Mouse (Mus musculus): ENCODE results near the gene Iqcf6. TPM values are rescaled to one million over a fixed set of nuclear protein-coding genes. Genes with fewer than 3 reads are reported as not detected.

Gene Iqcf6
- total and polyA plus RNA-seq, 3 experiments = not detected

- Histone ChIP-seq H3K4me3 (ENCODE audit: control insufficient read depth in 1 of 2, insufficient read depth in 1 of 2, low read depth in 2 of 2, low read length in 2 of 2) (no peak overlapping the region), H3K27ac (ENCODE audit: control insufficient read depth, low read depth, low read length) (no peak overlapping the region), H3K4me1 (ENCODE audit: control insufficient read depth in 1 of 2, insufficient read depth in 2 of 2, low read length in 2 of 2) (no peaks in the 10 kb centered on the region), H3K9me3 (replicated peaks; ENCODE audit: insufficient read depth, low read length) (no peaks in the 10 kb centered on the region), H3K79me2 (ENCODE audit: control insufficient read depth, insufficient read depth, low read length, poor library complexity) (no peaks in the 10 kb centered on the region), H3K36me3 (ENCODE audit: control insufficient read depth in 1 of 2, insufficient read depth in 2 of 2, low read length in 2 of 2) (no peaks in the 10 kb centered on the region), H3K9ac (ENCODE audit: control insufficient read depth, low read depth, low read length, poor library complexity, severe bottlenecking) (no peak overlapping the region), H3K27me3 (ENCODE audit: control insufficient read depth in 1 of 2, insufficient read depth in 2 of 2, low read length in 2 of 2) (peaks cover 6 to 15% of the 10 kb centered on the region in 2 experiments)
- no peak for DNase-seq (ENCODE audit: low read depth, low spot score)
- no peak for TF ChIP-seq TBP (IDR thresholded peaks at IDR 0.05; ENCODE audit: low read depth, low read length)
- no peak for TF ChIP-seq CHD2 (IDR thresholded peaks at IDR 0.05; ENCODE audit: low read length)
- TF ChIP-seq ZMIZ1 (IDR thresholded peaks at IDR 0.05; ENCODE audit: low read depth, low read length) = no peak
- no peak for TF ChIP-seq CHD1 (IDR thresholded peaks at IDR 0.05; ENCODE audit: low read depth, low read length)
- no peak for TF ChIP-seq JUND (IDR thresholded peaks at IDR 0.05; ENCODE audit: low read depth, low read length)
- TF ChIP-seq POLR2AphosphoS5 (IDR thresholded peaks at IDR 0.05; ENCODE audit: borderline replicate concordance, low read depth, low read length) = no peak
- no peak for TF ChIP-seq GABPA (IDR thresholded peaks at IDR 0.05; ENCODE audit: low read depth, low read length)
- TF ChIP-seq ELF1 (IDR thresholded peaks at IDR 0.05; ENCODE audit: low read depth, low read length) = no peak
- no peak for TF ChIP-seq RAD21 (IDR thresholded peaks at IDR 0.05; ENCODE audit: low read depth, low read length)
- no peak for TF ChIP-seq RCOR1 (IDR thresholded peaks at IDR 0.05; ENCODE audit: low read depth, low read length)
- no peak for TF ChIP-seq MXI1 (IDR thresholded peaks at IDR 0.05; ENCODE audit: low read depth, low read length)
- TF ChIP-seq MAZ (IDR thresholded peaks at IDR 0.05; ENCODE audit: low read depth, low read length) = no peak
- no peak for TF ChIP-seq TCF12 (IDR thresholded peaks at IDR 0.05; ENCODE audit: low read depth, low read length)
- no peak for TF ChIP-seq TAL1 (IDR thresholded peaks at IDR 0.05; ENCODE audit: low read length)
- no peak for TF ChIP-seq MYC (IDR thresholded peaks at IDR 0.05; ENCODE audit: low read depth, low read length)
Observed at GRCm38 (mm10) chr9:106614616-106615015, 11.8 kb upstream of the Iqcf6 start.

- Histone ChIP-seq H3K4me1 (ENCODE audit: control insufficient read depth in 1 of 2, insufficient read depth in 2 of 2, low read length in 2 of 2) (no peaks in the 10 kb centered on the region), H3K9ac (ENCODE audit: control insufficient read depth, low read depth, low read length, poor library complexity, severe bottlenecking) (no peak overlapping the region), H3K79me2 (ENCODE audit: control insufficient read depth, insufficient read depth, low read length, poor library complexity) (no peaks in the 10 kb centered on the region), H3K9me3 (replicated peaks; ENCODE audit: insufficient read depth, low read length) (no peaks in the 10 kb centered on the region), H3K4me3 (ENCODE audit: control insufficient read depth in 1 of 2, insufficient read depth in 1 of 2, low read depth in 2 of 2, low read length in 2 of 2) (no peak overlapping the region), H3K27ac (ENCODE audit: control insufficient read depth, low read depth, low read length) (no peak overlapping the region), H3K27me3 (ENCODE audit: control insufficient read depth in 1 of 2, insufficient read depth in 2 of 2, low read length in 2 of 2) (peaks cover 6 to 15% of the 10 kb centered on the region in 2 experiments), H3K36me3 (ENCODE audit: control insufficient read depth in 1 of 2, insufficient read depth in 2 of 2, low read length in 2 of 2) (no peaks in the 10 kb centered on the region)
- TF ChIP-seq POLR2AphosphoS2 (IDR thresholded peaks at IDR 0.05; ENCODE audit: low read length) (no peak), CTCF (IDR thresholded peaks at IDR 0.05 in 2 of 3, conservative IDR thresholded peaks at IDR 0.05 in 1 of 3; ENCODE audit: control insufficient read depth in 1 of 3, insufficient read depth in 1 of 3, low read depth in 2 of 3, low read length in 3 of 3, poor library complexity in 1 of 3, severe bottlenecking in 1 of 3) (no peak), USF2 (IDR thresholded peaks at IDR 0.05; ENCODE audit: borderline replicate concordance in 1 of 2, insufficient read depth in 1 of 2, low read depth in 1 of 2, low read length in 2 of 2) (no peak), EP300 (IDR thresholded peaks at IDR 0.05; ENCODE audit: low read depth in 1 of 2, low read length in 2 of 2) (no peak)
- no peak for DNase-seq (ENCODE audit: low read depth, low spot score)
Observed at GRCm38 (mm10) chr9:106616306-106616705, 10.1 kb upstream of the Iqcf6 start.

Data from MEL (cell line).